Mouse (Mus musculus) testis, adult 2 months (tissue): ENCODE results near the gene Tmem138. TPM values are rescaled to one million over a fixed set of nuclear protein-coding genes. Genes with fewer than 3 reads are reported as not detected.

ENCODE experiments used
- H3K27ac ChIP-seq: fragments of 200-500 bp; 2 replicates; pipeline ENCODE4 v1.5.1; 2012; ENCODE audit warnings: low read depth, low read length; ENCODE audit not compliant: control insufficient read depth, insufficient read depth
- H3K27me3 ChIP-seq: fragments of 200-500 bp; 2 replicates; pipeline ENCODE4 v1.6.1; 2012; ENCODE audit warnings: mild to moderate bottlenecking, low read length, moderate library complexity; ENCODE audit not compliant: control insufficient read depth, insufficient read depth
- H3K36me3 ChIP-seq: fragments of 200-500 bp; 2 replicates; pipeline ENCODE4 v1.6.1; 2012; ENCODE audit warnings: mild to moderate bottlenecking, low read length; ENCODE audit not compliant: control insufficient read depth, insufficient read depth
- H3K4me1 ChIP-seq: fragments of 200-500 bp; 2 replicates; pipeline ENCODE4 v1.6.1; 2012; ENCODE audit warnings: low read length; ENCODE audit not compliant: control insufficient read depth, insufficient read depth
- H3K4me3 ChIP-seq: fragments of 200-500 bp; 2 replicates; pipeline ENCODE4 v1.5.1; 2012; ENCODE audit warnings: low read depth, mild to moderate bottlenecking, low read length, moderate library complexity, mixed read lengths; ENCODE audit not compliant: control insufficient read depth
- CTCF ChIP-seq: fragments of 200-500 bp; IDR thresholded peaks from 2 replicates; pipeline ENCODE4 v1.5.1; 2012; ENCODE audit warnings: low read depth, mild to moderate bottlenecking, inconsistent platforms, low read length, moderate library complexity; ENCODE audit not compliant: control insufficient read depth, insufficient read depth, insufficient replicate concordance
- POLR2A ChIP-seq: fragments of 200-500 bp; IDR thresholded peaks from 2 replicates; pipeline ENCODE4 v1.6.1; 2012; ENCODE audit warnings: low read depth, mild to moderate bottlenecking, inconsistent platforms, low read length, moderate library complexity; ENCODE audit not compliant: control insufficient read depth
- polyA plus RNA-seq: library from polyadenylated mRNA; depleted of rRNA; stranded (reverse); fragments of >200 nt; gene quantifications from 2 replicates; pipeline ENCODE4 v1.2.3, GENCODE M21; 2012

Gene Tmem138
- polyA plus RNA-seq, 1 experiment: 24.5 TPM

- Histone ChIP-seq H3K27ac (no peak overlapping the region), H3K4me3 (no peak overlapping the region), H3K4me1 (no peaks in the 10 kb centered on the region), H3K27me3 (no peaks in the 10 kb centered on the region), H3K36me3 (no peaks in the 10 kb centered on the region; the same call in none of the 2 replicates)
- TF ChIP-seq CTCF (no peak), POLR2A (no peak)
These were observed 10.1 kb upstream of the Tmem138 start for GRCm38 (mm10) chr19:10587231-10587630.

- no peaks in the 10 kb centered on the region; the same call in none of the 2 replicates for H3K36me3 ChIP-seq
- no peaks in the 10 kb centered on the region for H3K27me3 ChIP-seq
- no peak overlapping the region for H3K27ac ChIP-seq
- TF ChIP-seq POLR2A: no peak
- TF ChIP-seq CTCF: no peak
- no peak overlapping the region for H3K4me3 ChIP-seq
- no peaks in the 10 kb centered on the region for H3K4me1 ChIP-seq
These were observed 8.0 kb upstream of the Tmem138 start for GRCm38 (mm10) chr19:10585112-10585511.

- TF ChIP-seq POLR2A: no peak
- Histone ChIP-seq H3K27me3 (no peaks in the 10 kb centered on the region), H3K4me1 (no peaks in the 10 kb centered on the region; the same call in 1 of the 2 replicates), H3K4me3 (no peak overlapping the region), H3K27ac (no peak overlapping the region), H3K36me3 (no peaks in the 10 kb centered on the region; the same call in none of the 2 replicates)
These were observed 6.5 kb upstream of the Tmem138 start for GRCm38 (mm10) chr19:10583550-10584146.

- Histone ChIP-seq H3K4me3 (no peak overlapping the region), H3K4me1 (peaks cover 2% of the 10 kb centered on the region), H3K27ac (no peak overlapping the region), H3K27me3 (no peaks in the 10 kb centered on the region), H3K36me3 (no peaks in the 10 kb centered on the region; the same call in 1 of the 2 replicates)
- no peak for TF ChIP-seq POLR2A
- TF ChIP-seq CTCF: no peak
These were observed 4.8 kb upstream of the Tmem138 start for GRCm38 (mm10) chr19:10581984-10582383.

GRCm38 (mm10) chr19:10580761-10581160 is 3.6 kb upstream of the Tmem138 start:
- no peaks in the 10 kb centered on the region; the same call in 1 of the 2 replicates for H3K36me3 ChIP-seq
- no peak overlapping the region for H3K27ac ChIP-seq
- H3K4me3 ChIP-seq: no peak overlapping the region
- no peak for TF ChIP-seq CTCF
- no peak for TF ChIP-seq POLR2A
- H3K27me3 ChIP-seq: no peaks in the 10 kb centered on the region
- peaks cover 2% of the 10 kb centered on the region for H3K4me1 ChIP-seq

- Histone ChIP-seq H3K4me3 (no peak overlapping the region), H3K36me3 (no peaks in the 10 kb centered on the region; the same call in 1 of the 2 replicates), H3K27me3 (no peaks in the 10 kb centered on the region), H3K27ac (no peak overlapping the region), H3K4me1 (peaks cover 2% of the 10 kb centered on the region)
- TF ChIP-seq POLR2A (no peak), CTCF (no peak)
These were observed 2.9 kb upstream of the Tmem138 start for GRCm38 (mm10) chr19:10580102-10580501.

- H3K36me3 ChIP-seq: peaks cover 1% of the 10 kb centered on the region; the same call in 1 of the 2 replicates
These were observed 7.5 kb downstream of the Tmem138 start for GRCm38 (mm10) chr19:10569627-10570026.

More at GRCm38 (mm10) chr19:10569627-10570026, 7.5 kb downstream of the Tmem138 start:
- no peak for TF ChIP-seq CTCF
- no peak for TF ChIP-seq POLR2A
- no peak overlapping the region for H3K27ac ChIP-seq
- no peaks in the 10 kb centered on the region for H3K27me3 ChIP-seq
- no peaks in the 10 kb centered on the region for H3K4me1 ChIP-seq
- H3K4me3 ChIP-seq: no peak overlapping the region
